Mouse (Mus musculus) heart, postnatal 0 days (tissue): ENCODE data around the gene Dpep2nb. TPM values are rescaled to one million over a fixed set of nuclear protein-coding genes. Genes with fewer than 3 reads are reported as not detected.

Source experiments
- ATAC-seq: fragments of 200-750 bp; cut with Nextera tagmentation; 2 replicates; pipeline ENCODE4 v1.8.0; 2017; ENCODE audit warnings: low read depth, moderate number of reproducible peaks, moderate library complexity; ENCODE audit not compliant: insufficient read depth
- DNase-seq: peaks from one replicate; pipeline ENCODE4 v3.0.0-alpha.2; 2016; ENCODE audit warnings: low spot score
- H3K27ac ChIP-seq: fragments of 300-500 bp; sonication (generic); 2 replicates; pipeline ENCODE4 v1.5.1; 2014; ENCODE audit warnings: low read depth, mild to moderate bottlenecking
- H3K27me3 ChIP-seq: fragments of 300-500 bp; sonication (generic); 2 replicates; pipeline ENCODE4 v1.6.1; 2014; ENCODE audit warnings: low read length, mixed read lengths; ENCODE audit not compliant: control insufficient read depth, insufficient read depth
- H3K36me3 ChIP-seq: fragments of 300-500 bp; sonication (generic); replicated peaks from 2 replicates; pipeline ENCODE4 v1.6.1; 2014; ENCODE audit warnings: low read length, mixed read lengths; ENCODE audit not compliant: control insufficient read depth, insufficient read depth
- H3K4me1 ChIP-seq: fragments of 300-500 bp; sonication (generic); 2 replicates; pipeline ENCODE4 v1.6.1; 2014; ENCODE audit warnings: antibody characterized with exemption; ENCODE audit not compliant: control insufficient read depth, insufficient read depth
- H3K4me2 ChIP-seq: fragments of 300-500 bp; sonication (generic); 2 replicates; pipeline ENCODE4 v1.6.1; 2014; ENCODE audit warnings: low read depth, mild to moderate bottlenecking, low read length, moderate library complexity
- H3K4me3 ChIP-seq: fragments of 300-500 bp; sonication (generic); 2 replicates; pipeline ENCODE4 v1.5.1; 2014; ENCODE audit warnings: low read depth, low read length
- H3K9ac ChIP-seq: fragments of 300-500 bp; sonication (generic); replicated peaks from 2 replicates; pipeline ENCODE4 v1.6.1; 2014; ENCODE audit warnings: low read depth, low read length, mixed read lengths
- H3K9me3 ChIP-seq: fragments of 300-500 bp; sonication (generic); replicated peaks from 2 replicates; pipeline ENCODE4 v1.6.1; 2016; ENCODE audit warnings: low read length; ENCODE audit not compliant: control insufficient read depth
- CTCF ChIP-seq: IDR thresholded peaks from 2 replicates; pipeline ENCODE4 v1.5.1; 2016; ENCODE audit warnings: antibody characterized with exemption, control low read depth, low read depth
- EP300 ChIP-seq: IDR thresholded peaks from 2 replicates; pipeline ENCODE4 v1.6.1; 2016; ENCODE audit warnings: antibody characterized with exemption, low read depth
- WGBS: fragments of 180-500 bp; shearing (Covaris S2); extraction: QIAGEN DNeasy Blood & Tissue Kit; methylation state at CpG from one replicate; pipeline ENCODE4 v1.1.7; 2014; 5-methylcytosine and 5-hydroxymethylcytosine counted together
- polyA plus RNA-seq: library from polyadenylated mRNA; unstranded; fragments of >200 nt; fragmentation: Nextera tagmentation; extraction: Ambion mirVana; gene quantifications from 2 replicates; pipeline ENCODE4 v1.2.1, GENCODE M21; 2015
- total RNA-seq: library from RNA; depleted of rRNA; stranded (reverse); fragments of >200 nt; gene quantifications from 2 replicates; pipeline ENCODE4 v1.2.3, GENCODE M21; 2014; ENCODE audit warnings: low replicate concordance; rRNA removed

The Dpep2nb gene
- not detected in 2 replicates for total RNA-seq
- 0.20 and 0.21 TPM in 2 replicates for polyA plus RNA-seq

- Histone ChIP-seq H3K4me1 (peaks cover 13% of the 10 kb centered on the region), H3K36me3 (no peaks in the 10 kb centered on the region), H3K9ac (no peak within 1 kb of the TSS), H3K27ac (no peak within 1 kb of the TSS), H3K27me3 (no peaks in the 10 kb centered on the region), H3K4me2 (no peak within 1 kb of the TSS), H3K9me3 (no peaks in the 10 kb centered on the region), H3K4me3 (no peak within 1 kb of the TSS)
- 71% methylated on average over 4 of the region's 4 CpGs for WGBS
- DNase-seq: no peak
- TF ChIP-seq EP300 (no peak), CTCF (no peak)
- no peak for ATAC-seq
These were observed at the start of gene Dpep2nb for GRCm38 (mm10) chr8:106005875-106006274. Gene Dpep2nb, minus strand, starts transcription at chr8:106005975.

- no peak overlapping the region; the same call in 1 of the 2 replicates for H3K4me2 ChIP-seq
- H3K27ac ChIP-seq: peak overlapping the region; percentile 55; the same call in 1 of the 2 replicates
- 55% methylated on average over 3 of the region's 3 CpGs for WGBS
- no peaks in the 10 kb centered on the region for H3K27me3 ChIP-seq
- no peak overlapping the region for H3K4me3 ChIP-seq
- H3K36me3 ChIP-seq: peaks cover 26% of the 10 kb centered on the region
- no peaks in the 10 kb centered on the region for H3K4me1 ChIP-seq
- DNase-seq (no peak), ATAC-seq (no peak)
- TF ChIP-seq EP300 (no peak), CTCF (no peak)
- H3K9ac ChIP-seq: no peak overlapping the region
- no peaks in the 10 kb centered on the region for H3K9me3 ChIP-seq
These were observed 49.3 kb upstream of the Dpep2nb start for GRCm38 (mm10) chr8:106055038-106055437.

- Histone ChIP-seq H3K9ac (peak overlapping the region; percentile 22; the same call in 1 of the 2 replicates), H3K27me3 (no peaks in the 10 kb centered on the region), H3K27ac (peak overlapping the region; percentile 55; the same call in 1 of the 2 replicates), H3K36me3 (peaks cover 26% of the 10 kb centered on the region), H3K4me3 (no peak overlapping the region), H3K9me3 (no peaks in the 10 kb centered on the region), H3K4me2 (no peak overlapping the region; the same call in 1 of the 2 replicates), H3K4me1 (no peaks in the 10 kb centered on the region)
- ATAC-seq (no peak), DNase-seq (no peak)
- 56% methylated on average over 6 of the region's 6 CpGs for WGBS
- TF ChIP-seq EP300: no peak
- no peak for TF ChIP-seq CTCF
These were observed 48.5 kb upstream of the Dpep2nb start for GRCm38 (mm10) chr8:106054190-106054811.

GRCm38 (mm10) chr8:106052510-106053089 lies 46.8 kb upstream of the Dpep2nb start:
- H3K9me3 ChIP-seq: no peaks in the 10 kb centered on the region
- H3K36me3 ChIP-seq: peaks cover 26% of the 10 kb centered on the region
- peak overlapping the region; percentile 1; the same call in 1 of the 2 replicates for H3K27ac ChIP-seq
- TF ChIP-seq EP300 (no peak), CTCF (no peak)
- WGBS: 82% methylated on average over 9 of the region's 9 CpGs
- DNase-seq (no peak), ATAC-seq (no peak)
- no peak overlapping the region; the same call in 1 of the 2 replicates for H3K4me2 ChIP-seq
- H3K27me3 ChIP-seq: no peaks in the 10 kb centered on the region
- H3K4me3 ChIP-seq: no peak overlapping the region
- no peak overlapping the region for H3K9ac ChIP-seq
- no peaks in the 10 kb centered on the region for H3K4me1 ChIP-seq

- 72% methylated on average over 3 of the region's 3 CpGs for WGBS
- Histone ChIP-seq H3K4me2 (no peak overlapping the region), H3K4me1 (no peaks in the 10 kb centered on the region), H3K9ac (no peak overlapping the region), H3K36me3 (peaks cover 26% of the 10 kb centered on the region), H3K9me3 (no peaks in the 10 kb centered on the region), H3K27me3 (no peaks in the 10 kb centered on the region), H3K4me3 (no peak overlapping the region), H3K27ac (no peak overlapping the region)
- TF ChIP-seq EP300: no peak
- no peak for TF ChIP-seq CTCF
- no peak for DNase-seq
- ATAC-seq: no peak
These were observed 45.3 kb upstream of the Dpep2nb start for GRCm38 (mm10) chr8:106051068-106051467.
